Mouse (Mus musculus) lung, embryonic 16.5 days (tissue): ENCODE measurements around the gene Hhatl. TPM values are rescaled to one million over a fixed set of nuclear protein-coding genes. Genes with fewer than 3 reads are reported as not detected.

Experiments
- ATAC-seq: fragments of 200-750 bp; cut with Nextera tagmentation; 2 replicates; pipeline ENCODE4 v1.8.0; 2017; ENCODE audit warnings: low read depth, mild to moderate bottlenecking, moderate library complexity
- H3K27ac ChIP-seq: fragments of 300-500 bp; sonication (generic); 2 replicates; pipeline ENCODE4 v1.5.1; 2014; ENCODE audit warnings: mild to moderate bottlenecking, control low read depth, low read length
- H3K27me3 ChIP-seq: fragments of 300-500 bp; sonication (generic); 2 replicates; pipeline ENCODE4 v1.6.1; 2014; ENCODE audit warnings: low read depth, low read length, mixed read lengths; ENCODE audit not compliant: control insufficient read depth, insufficient read depth
- H3K36me3 ChIP-seq: fragments of 300-500 bp; sonication (generic); 2 replicates; pipeline ENCODE4 v1.6.1; 2014; ENCODE audit warnings: low read length; ENCODE audit not compliant: control insufficient read depth, insufficient read depth
- H3K4me1 ChIP-seq: fragments of 300-500 bp; sonication (generic); replicated peaks from 2 replicates; pipeline ENCODE4 v1.6.1; 2014; ENCODE audit warnings: low read length, mixed read lengths; ENCODE audit not compliant: control insufficient read depth, insufficient read depth
- H3K4me2 ChIP-seq: fragments of 300-500 bp; sonication (generic); 2 replicates; pipeline ENCODE4 v1.6.1; 2014; ENCODE audit warnings: low read depth, low read length, control low read depth
- H3K4me3 ChIP-seq: fragments of 300-500 bp; sonication (generic); 2 replicates; pipeline ENCODE4 v1.5.1; 2014; ENCODE audit warnings: mild to moderate bottlenecking, low read length, control low read depth
- H3K9ac ChIP-seq: fragments of 300-500 bp; sonication (generic); 2 replicates; pipeline ENCODE4 v1.6.1; 2014; ENCODE audit warnings: low read length, control low read depth
- H3K9me3 ChIP-seq: fragments of 300-500 bp; sonication (generic); 2 replicates; pipeline ENCODE4 v1.6.1; 2016; ENCODE audit warnings: low read length; ENCODE audit not compliant: control insufficient read depth
- WGBS: fragments of 180-500 bp; shearing (Covaris S2); extraction: QIAGEN DNeasy Blood & Tissue Kit; methylation state at CpG from one replicate; pipeline ENCODE4 v1.1.7; 2014; 5-methylcytosine and 5-hydroxymethylcytosine counted together
- polyA plus RNA-seq: library from polyadenylated mRNA; unstranded; fragments of >200 nt; fragmentation: Nextera tagmentation; extraction: Ambion mirVana; gene quantifications from 2 replicates; pipeline ENCODE4 v1.2.1, GENCODE M21; 2015

Hhatl gene
- polyA plus RNA-seq, 1 experiment from 2014 or later: 1.4 TPM

DNA sequence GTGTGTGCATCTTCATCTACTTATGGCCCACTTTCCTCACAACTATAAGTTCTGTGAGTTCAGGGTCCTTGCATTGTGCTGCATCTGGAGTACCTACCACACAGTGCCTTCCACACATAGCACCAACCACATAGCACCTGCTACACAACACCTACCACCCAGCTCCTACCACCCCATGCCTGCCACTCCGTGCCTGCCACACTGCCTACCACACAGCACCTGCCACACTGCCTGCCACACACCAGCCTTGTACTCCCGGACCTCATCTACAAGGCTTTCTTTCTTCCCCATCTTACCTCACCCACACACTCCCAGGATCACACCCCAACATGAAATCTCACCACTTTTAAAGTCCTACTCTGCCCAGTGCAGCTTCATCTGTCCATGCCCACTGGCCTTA is 5.9 kb downstream of the Hhatl start:
- H3K27me3 ChIP-seq: no peaks in the 10 kb centered on the region
- ATAC-seq: no peak
- WGBS: 63% methylated on average over 2 of the region's 2 CpGs

DNA sequence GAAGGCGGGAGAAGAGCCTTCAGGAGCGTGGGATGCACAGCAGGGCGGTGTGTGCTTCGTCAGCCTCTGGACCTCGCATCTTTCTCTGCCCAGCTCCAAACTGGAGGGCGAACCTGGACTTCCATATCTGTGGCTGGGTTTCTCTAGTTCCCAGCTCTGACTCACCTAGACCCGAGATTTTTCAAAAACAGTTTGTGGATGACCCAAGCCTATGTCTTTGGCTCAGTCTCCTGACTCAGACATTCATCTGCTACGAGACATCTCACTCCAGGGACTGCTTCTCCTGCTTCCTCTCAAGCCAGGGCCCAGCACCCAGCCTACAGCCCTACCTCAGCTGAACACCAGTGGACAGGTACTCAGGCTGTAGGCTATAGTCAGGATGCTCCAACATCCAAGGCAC is 7.0 kb downstream of the Hhatl start:
- Histone ChIP-seq H3K27me3 (no peaks in the 10 kb centered on the region), H3K9me3 (no peaks in the 10 kb centered on the region), H3K9ac (no peak overlapping the region), H3K4me3 (no peak overlapping the region), H3K36me3 (no peaks in the 10 kb centered on the region), H3K4me2 (no peak overlapping the region), H3K27ac (no peak overlapping the region), H3K4me1 (no peaks in the 10 kb centered on the region)
- no peak for ATAC-seq
- 67% methylated on average over 8 of the region's 8 CpGs for WGBS

More for the DNA sequence above, 5.9 kb downstream of the Hhatl start:
- no peak overlapping the region for H3K4me3 ChIP-seq
- H3K4me2 ChIP-seq: no peak overlapping the region
- no peak overlapping the region for H3K27ac ChIP-seq
- H3K36me3 ChIP-seq: no peaks in the 10 kb centered on the region
- no peaks in the 10 kb centered on the region for H3K4me1 ChIP-seq
- H3K9ac ChIP-seq: no peak overlapping the region
- H3K9me3 ChIP-seq: no peaks in the 10 kb centered on the region

DNA sequence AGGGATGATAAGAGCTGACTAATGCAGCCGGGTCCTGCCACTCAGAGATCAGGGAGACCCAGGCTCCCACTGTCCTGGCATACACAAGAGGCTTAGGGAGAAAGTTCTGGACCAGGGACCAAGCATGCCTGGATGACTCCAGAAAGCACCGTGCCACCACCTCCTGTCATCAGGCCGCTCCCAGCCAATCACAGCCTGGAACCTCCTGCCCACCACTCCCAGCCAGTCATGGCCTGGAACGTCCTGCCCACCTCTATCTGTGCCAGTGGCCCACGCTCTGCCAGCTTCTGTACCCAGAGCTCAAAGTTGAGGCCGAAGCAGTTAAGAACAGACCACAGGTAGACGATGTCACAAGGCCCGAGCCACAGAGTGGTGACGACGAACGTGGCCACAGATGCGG is 7.5 kb downstream of the Hhatl start:
- no peaks in the 10 kb centered on the region for H3K27me3 ChIP-seq
- H3K36me3 ChIP-seq: no peaks in the 10 kb centered on the region
- H3K4me2 ChIP-seq: no peak overlapping the region
- no peak overlapping the region for H3K4me3 ChIP-seq
- H3K4me1 ChIP-seq: no peaks in the 10 kb centered on the region
- ATAC-seq: no peak
- no peak overlapping the region for H3K9ac ChIP-seq
- no peaks in the 10 kb centered on the region for H3K9me3 ChIP-seq
- no peak overlapping the region for H3K27ac ChIP-seq
- WGBS: 76% methylated on average over 12 of the region's 12 CpGs

DNA sequence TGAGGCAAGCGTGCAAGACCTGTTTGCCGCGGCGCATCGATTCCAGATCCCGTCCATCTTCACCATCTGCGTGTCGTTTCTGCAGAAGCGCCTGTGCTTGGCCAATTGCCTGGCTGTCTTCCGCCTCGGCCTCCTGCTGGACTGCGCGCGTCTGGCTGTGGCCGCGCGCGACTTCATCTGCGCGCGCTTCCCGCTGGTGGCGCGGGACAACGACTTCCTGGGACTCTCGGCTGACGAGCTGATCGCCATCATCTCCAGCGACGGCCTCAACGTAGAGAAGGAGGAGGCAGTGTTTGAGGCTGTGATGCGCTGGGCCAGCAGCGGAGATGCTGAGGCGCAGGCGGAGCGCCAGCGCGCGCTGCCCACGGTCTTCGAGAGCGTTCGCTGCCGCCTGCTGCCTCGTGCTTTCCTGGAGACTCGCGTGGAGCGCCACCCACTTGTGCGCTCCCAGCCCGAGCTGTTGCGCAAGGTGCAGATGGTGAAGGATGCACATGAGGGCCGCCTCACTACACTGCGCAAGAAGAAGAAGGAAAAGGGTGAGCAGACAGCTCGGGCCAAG is 14.2 kb downstream of the Hhatl start:
- Histone ChIP-seq H3K27me3 (peaks cover 34% of the 10 kb centered on the region), H3K9me3 (no peaks in the 10 kb centered on the region), H3K4me3 (peak overlapping the region; percentile 37), H3K4me2 (peak overlapping the region; percentile 62), H3K27ac (no peak overlapping the region), H3K9ac (0 out of 2 replicates have a peak overlapping the region, but pooled peaks have one; percentile 19), H3K36me3 (no peaks in the 10 kb centered on the region), H3K4me1 (peaks cover 10% of the 10 kb centered on the region)
- peak; percentile 27; the same call in 1 of the 2 replicates for ATAC-seq
- WGBS: 14% methylated on average over 53 of the region's 54 CpGs

DNA sequence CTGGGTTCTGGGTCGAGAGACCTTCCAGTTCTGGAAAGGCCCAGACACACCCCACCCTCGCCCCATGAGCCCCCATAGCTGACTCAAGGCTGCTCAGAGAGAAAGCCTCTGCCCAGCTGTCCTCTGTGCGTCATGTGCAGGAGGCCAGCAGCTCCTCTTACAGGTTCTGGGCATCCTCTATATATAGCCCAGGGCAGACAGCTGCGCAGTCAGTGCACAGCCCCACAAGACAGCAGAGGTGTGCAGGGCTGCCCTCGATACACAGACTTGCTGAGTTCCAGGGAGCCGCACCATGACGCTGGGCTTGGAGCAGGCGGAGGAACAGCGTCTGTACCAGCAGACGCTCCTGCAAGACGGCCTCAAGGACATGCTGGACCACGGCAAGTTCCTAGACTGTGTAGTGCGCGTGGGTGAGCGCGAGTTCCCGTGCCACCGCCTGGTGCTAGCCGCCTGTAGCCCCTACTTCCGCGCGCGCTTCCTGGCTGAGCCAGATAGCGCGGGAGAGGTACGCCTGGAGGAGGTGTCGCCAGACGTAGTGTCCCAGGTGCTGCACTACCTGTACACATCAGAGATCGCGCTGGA is 14.7 kb downstream of the Hhatl start, which contains the start of gene Klhl40:
Gene Klhl40 (plus strand): TSS at position 124 of the 582 bp plus-strand sequence.
- H3K9me3 ChIP-seq: no peaks in the 10 kb centered on the region
- WGBS: 13% methylated on average over 27 of the region's 30 CpGs
- H3K9ac ChIP-seq: 0 out of 2 replicates have a peak within 1 kb of the TSS, but pooled peaks have one; percentile 19
- H3K27ac ChIP-seq: no peak within 1 kb of the TSS
- H3K27me3 ChIP-seq: peaks cover 34% of the 10 kb centered on the region
- peak; percentile 41; the same call in 1 of the 2 replicates for ATAC-seq
- H3K4me1 ChIP-seq: peaks cover 10% of the 10 kb centered on the region
- H3K4me3 ChIP-seq: peak within 1 kb of the TSS; percentile 37
- H3K4me2 ChIP-seq: peak within 1 kb of the TSS; percentile 62
- no peaks in the 10 kb centered on the region for H3K36me3 ChIP-seq

DNA sequence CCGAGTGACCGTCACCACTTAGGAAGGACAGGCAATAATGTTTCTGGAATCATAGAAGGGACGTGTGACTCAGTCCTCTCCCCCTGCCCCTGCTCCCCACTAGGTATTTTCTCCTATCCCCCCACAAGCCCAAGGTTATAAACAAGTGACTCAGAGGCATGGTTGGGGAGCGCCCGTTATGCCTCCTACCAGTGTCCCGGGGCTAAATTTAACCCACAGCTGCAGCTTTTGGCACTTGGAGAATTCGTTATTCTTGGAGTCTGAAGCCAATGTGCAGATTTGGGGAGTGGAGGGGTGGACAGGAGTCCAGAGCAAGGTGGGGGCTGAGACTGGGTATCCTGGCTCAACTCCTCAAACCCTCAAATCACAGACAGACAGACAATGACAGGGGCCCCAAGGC is 15.8 kb downstream of the Hhatl start:
- Histone ChIP-seq H3K4me1 (peaks cover 10% of the 10 kb centered on the region), H3K9me3 (no peaks in the 10 kb centered on the region), H3K4me3 (no peak overlapping the region), H3K9ac (no peak overlapping the region), H3K27ac (no peak overlapping the region), H3K36me3 (no peaks in the 10 kb centered on the region), H3K4me2 (no peak overlapping the region), H3K27me3 (peaks cover 34% of the 10 kb centered on the region)
- WGBS: 68% methylated on average over 7 of the region's 7 CpGs
- ATAC-seq: no peak

DNA sequence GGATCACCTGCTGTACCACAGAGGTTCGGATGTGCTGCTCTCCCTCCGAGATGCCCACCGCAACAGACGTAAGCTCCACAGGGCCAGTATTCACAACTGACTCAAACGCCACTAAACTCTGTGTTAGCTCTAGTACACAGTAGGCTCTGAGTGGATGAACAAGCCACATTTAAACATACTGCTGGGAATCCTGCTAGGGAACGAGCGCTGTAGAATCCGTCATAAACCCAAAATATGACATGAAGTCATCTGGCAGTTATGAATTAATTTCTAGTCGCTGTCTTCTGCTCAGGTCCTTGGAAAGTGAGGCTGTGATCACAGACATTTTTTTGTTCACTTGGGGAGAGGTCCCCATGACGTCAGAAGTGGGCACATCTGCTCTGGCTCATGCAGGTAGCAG is 16.4 kb downstream of the Hhatl start:
- Histone ChIP-seq H3K27me3 (peaks cover 34% of the 10 kb centered on the region), H3K4me3 (no peak overlapping the region), H3K4me2 (no peak overlapping the region), H3K9ac (no peak overlapping the region), H3K36me3 (no peaks in the 10 kb centered on the region), H3K27ac (no peak overlapping the region), H3K4me1 (peaks cover 10% of the 10 kb centered on the region), H3K9me3 (no peaks in the 10 kb centered on the region)
- WGBS: 78% methylated on average over 10 of the region's 10 CpGs
- ATAC-seq: no peak

DNA sequence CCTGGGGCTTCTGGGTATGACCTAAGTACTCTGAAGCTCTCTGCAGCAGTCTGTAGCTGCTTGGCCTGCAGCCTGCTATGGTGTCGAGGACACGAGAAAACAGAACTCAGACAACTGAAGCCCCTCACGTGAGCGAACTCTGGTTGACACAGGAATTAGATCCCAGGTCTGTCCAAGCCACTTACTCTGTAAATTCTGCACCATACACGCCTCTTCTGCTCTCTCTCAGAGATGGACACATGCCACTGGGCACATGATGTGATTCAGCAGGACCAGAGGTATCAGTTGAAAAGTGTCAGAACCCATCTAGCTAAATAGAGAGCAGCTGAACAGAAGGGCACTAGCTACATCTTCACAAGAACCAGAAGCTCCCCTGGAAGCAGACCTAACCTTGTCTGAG is 19.9 kb downstream of the Hhatl start:
- no peak overlapping the region for H3K4me3 ChIP-seq
- peaks cover 10% of the 10 kb centered on the region for H3K36me3 ChIP-seq
- H3K9me3 ChIP-seq: no peaks in the 10 kb centered on the region
- no peak overlapping the region for H3K4me2 ChIP-seq
- H3K27me3 ChIP-seq: peaks cover 17% of the 10 kb centered on the region
- no peaks in the 10 kb centered on the region for H3K4me1 ChIP-seq
- ATAC-seq: no peak
- WGBS: 54% methylated on average over 5 of the region's 5 CpGs
- no peak overlapping the region for H3K9ac ChIP-seq
- H3K27ac ChIP-seq: no peak overlapping the region

DNA sequence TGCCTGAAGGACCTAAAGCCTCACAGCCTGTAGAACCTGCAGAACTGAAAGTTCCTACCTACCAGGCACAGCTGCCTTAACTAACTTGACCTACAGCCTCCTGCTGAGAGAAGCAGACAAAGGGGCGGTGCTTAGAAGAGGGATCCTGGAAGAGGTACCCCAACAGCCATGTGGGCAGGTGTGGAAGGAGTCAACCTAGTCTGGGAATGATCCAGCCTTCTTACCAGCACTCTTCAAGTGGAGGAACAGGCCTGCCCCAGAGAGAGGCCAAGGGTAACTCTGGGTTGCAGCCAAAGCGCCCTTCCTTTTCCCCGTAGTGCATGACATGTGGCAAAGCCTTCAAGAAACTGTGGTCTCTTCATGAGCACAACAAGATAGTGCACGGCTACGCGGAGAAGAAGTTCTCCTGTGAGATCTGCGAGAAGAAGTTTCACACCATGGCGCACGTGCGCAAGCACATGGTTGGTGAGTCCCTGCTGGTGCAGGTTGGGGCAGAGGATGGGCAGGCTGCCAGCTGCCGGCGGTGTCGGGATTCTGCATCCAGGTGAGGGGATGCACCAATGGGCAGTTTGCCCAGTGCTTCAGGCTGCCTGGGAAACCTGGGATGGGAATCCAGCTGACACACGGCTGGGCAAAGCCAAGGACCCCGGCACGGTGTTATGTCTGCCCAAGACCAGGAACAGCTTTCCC is 27.0 kb downstream of the Hhatl start:
- Histone ChIP-seq H3K36me3 (peaks cover 31% of the 10 kb centered on the region), H3K9ac (no peak overlapping the region), H3K27ac (0 out of 2 replicates have a peak overlapping the region, but pooled peaks have one; percentile 45), H3K4me1 (peaks cover 18% of the 10 kb centered on the region), H3K4me2 (no peak overlapping the region), H3K27me3 (no peaks in the 10 kb centered on the region), H3K9me3 (no peaks in the 10 kb centered on the region), H3K4me3 (no peak overlapping the region)
- WGBS: 79% methylated on average over 16 of the region's 16 CpGs
- ATAC-seq: peak; percentile 51
